In the genomic region with DNA sequence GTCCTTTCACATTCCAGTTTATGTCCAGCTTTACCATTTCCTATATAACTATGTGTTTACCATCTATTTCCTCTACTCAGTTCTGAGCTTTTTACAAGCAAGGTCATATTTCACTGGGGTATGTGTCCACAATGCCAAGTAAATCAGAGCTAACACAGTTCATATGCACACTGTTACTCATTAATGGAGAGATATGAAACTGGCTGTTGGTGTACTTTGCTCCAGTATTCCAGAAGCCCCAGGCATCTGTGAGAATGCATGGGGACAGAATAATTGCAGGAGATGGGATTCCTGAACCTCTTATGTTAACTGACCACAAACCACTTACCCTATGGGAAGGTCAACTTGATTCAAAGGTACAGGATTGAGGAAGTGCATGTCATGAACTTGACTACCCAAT, we compare ENCODE assay signal across 26 mouse cellular contexts.
DNase-seq lines count a peak whose midpoint lies in the region; ATAC-seq and TF ChIP-seq lines count a peak whose summit lies in the region.
"Had no signal": no experiment of that assay in that cellular context is flagged by ENCODE, and none has a peak within 500 bp of the region (broad histone marks: within the 10 kb centered on the region; RNA-seq: fewer than 3 reads in every experiment).

No protein-coding gene starts in this region.

- H3K36me3 ChIP-seq in kidney, adult 2 months (ENCODE audit: control insufficient read depth, insufficient read depth, low read length): no peaks in the 10 kb centered on the region
- no peaks in the 10 kb centered on the region for H3K36me3 ChIP-seq in stomach, embryonic 14.5 days (ENCODE audit: control insufficient read depth, insufficient read depth, low read length)
- no peaks in the 10 kb centered on the region for H3K36me3 ChIP-seq in stomach, postnatal 0 days (ENCODE audit: control insufficient read depth, insufficient read depth, low read length)
- no peaks in the 10 kb centered on the region for H3K36me3 ChIP-seq in hindbrain, embryonic 13.5 days
- H3K36me3 ChIP-seq: embryonic facial prominence, embryonic 10.5 days; embryonic facial prominence, embryonic 13.5 days; forebrain, embryonic 12.5 days; forebrain, embryonic 15.5 days; heart, embryonic 12.5 days; heart, embryonic 15.5 days; hindbrain, embryonic 10.5 days had no signal

- H3K4me2 ChIP-seq in stomach, embryonic 14.5 days (replicated peaks; ENCODE audit: low read depth, low read length): no peak overlapping the region
- no peak overlapping the region for H3K4me2 ChIP-seq in stomach, postnatal 0 days (replicated peaks; ENCODE audit: low read depth)
- no peak overlapping the region for H3K4me2 ChIP-seq in hindbrain, embryonic 13.5 days
- H3K4me2 ChIP-seq: embryonic facial prominence, embryonic 13.5 days; forebrain, embryonic 12.5 days; forebrain, embryonic 15.5 days; heart, embryonic 12.5 days; heart, embryonic 15.5 days; hindbrain, embryonic 14.5 days had no signal

- H3K9ac ChIP-seq in stomach, embryonic 14.5 days (replicated peaks; ENCODE audit: low read depth, low read length): no peak overlapping the region
- H3K9ac ChIP-seq in stomach, postnatal 0 days (ENCODE audit: low read length): no peak overlapping the region
- H3K9ac ChIP-seq in hindbrain, embryonic 13.5 days: no peak overlapping the region
- H3K9ac ChIP-seq: embryonic facial prominence, embryonic 13.5 days; forebrain, embryonic 12.5 days; forebrain, embryonic 15.5 days; heart, embryonic 12.5 days; heart, embryonic 15.5 days; hindbrain, embryonic 14.5 days had no signal

- H3K27me3 ChIP-seq in kidney, adult 2 months (replicated peaks; ENCODE audit: control insufficient read depth, insufficient read depth, low read length): no peaks in the 10 kb centered on the region
- H3K27me3 ChIP-seq in stomach, embryonic 14.5 days (ENCODE audit: control insufficient read depth, insufficient read depth, low read length): no peaks in the 10 kb centered on the region
- H3K27me3 ChIP-seq in stomach, postnatal 0 days (ENCODE audit: control insufficient read depth, insufficient read depth, low read length): no peaks in the 10 kb centered on the region
- no peaks in the 10 kb centered on the region for H3K27me3 ChIP-seq in hindbrain, embryonic 13.5 days
- H3K27me3 ChIP-seq: embryonic facial prominence, embryonic 13.5 days; forebrain, embryonic 12.5 days; forebrain, embryonic 15.5 days; heart, embryonic 12.5 days; heart, embryonic 15.5 days had no signal

- TF ChIP-seq POLR2A in kidney, adult 2 months (IDR thresholded peaks at IDR 0.05; ENCODE audit: low read depth, low read length): no peak

- no peak for TF ChIP-seq EP300 in stomach, postnatal 0 days (optimal IDR thresholded peaks at IDR 0.05)

- no peak overlapping the region for H3K27ac ChIP-seq in kidney, adult 2 months (ENCODE audit: insufficient read depth, low read depth, low read length)
- H3K27ac ChIP-seq in stomach, embryonic 14.5 days (ENCODE audit: low read length): no peak overlapping the region
- no peak overlapping the region for H3K27ac ChIP-seq in stomach, postnatal 0 days (replicated peaks)
- no peak overlapping the region for H3K27ac ChIP-seq in hindbrain, embryonic 13.5 days
- H3K27ac ChIP-seq: embryonic facial prominence, embryonic 10.5 days; embryonic facial prominence, embryonic 13.5 days; forebrain, embryonic 12.5 days; forebrain, embryonic 15.5 days; heart, embryonic 15.5 days; hindbrain, embryonic 10.5 days; hindbrain, embryonic 14.5 days had no signal

- peak; percentile 69; the same call in 1 of the 2 replicates for ATAC-seq in stomach, embryonic 14.5 days (ENCODE audit: insufficient number of reproducible peaks, insufficient read depth, low FRiP score, low read depth)
- ATAC-seq in stomach, postnatal 0 days (ENCODE audit: low FRiP score, low TSS enrichment): no peak
- ATAC-seq in megakaryocyte, adult 5-6 weeks (ENCODE audit: poor library complexity, severe bottlenecking): peak; percentile 21; the same call in 1 of the 2 replicates
- no peak for ATAC-seq in hindbrain, embryonic 13.5 days (ENCODE audit: low FRiP score)
- ATAC-seq: forebrain, embryonic 15.5 days had no signal

- H3K4me3 ChIP-seq in kidney, adult 2 months (ENCODE audit: insufficient read depth, low read depth, low read length): no peak overlapping the region
- no peak overlapping the region for H3K4me3 ChIP-seq in stomach, embryonic 14.5 days (ENCODE audit: low read depth, low read length)
- no peak overlapping the region for H3K4me3 ChIP-seq in stomach, postnatal 0 days (ENCODE audit: low read depth, low read length)
- H3K4me3 ChIP-seq in hindbrain, embryonic 13.5 days: no peak overlapping the region
- H3K4me3 ChIP-seq: embryonic facial prominence, embryonic 10.5 days; embryonic facial prominence, embryonic 13.5 days; erythroblast, embryonic 14.5 days; forebrain, embryonic 12.5 days; forebrain, embryonic 15.5 days; heart, embryonic 12.5 days; heart, embryonic 15.5 days; hindbrain, embryonic 10.5 days had no signal

- no peaks in the 10 kb centered on the region for H3K4me1 ChIP-seq in kidney, adult 2 months (ENCODE audit: control insufficient read depth, insufficient read depth, low read length)
- no peaks in the 10 kb centered on the region for H3K4me1 ChIP-seq in stomach, embryonic 14.5 days (ENCODE audit: control insufficient read depth, insufficient read depth, low read length)
- H3K4me1 ChIP-seq in stomach, postnatal 0 days (replicated peaks; ENCODE audit: control insufficient read depth, insufficient read depth): no peaks in the 10 kb centered on the region
- H3K4me1 ChIP-seq in hindbrain, embryonic 13.5 days (replicated peaks): no peaks in the 10 kb centered on the region
- H3K4me1 ChIP-seq: embryonic facial prominence, embryonic 10.5 days; embryonic facial prominence, embryonic 13.5 days; forebrain, embryonic 12.5 days; heart, embryonic 12.5 days; heart, embryonic 15.5 days; hindbrain, embryonic 10.5 days had no signal

- no peak for TF ChIP-seq CTCF in kidney, adult 2 months (conservative IDR thresholded peaks at IDR 0.05; ENCODE audit: insufficient read depth, insufficient read length, low read depth, low read length)
- no peak for TF ChIP-seq CTCF in stomach, postnatal 0 days (IDR thresholded peaks at IDR 0.05; ENCODE audit: low read depth)

- peak; percentile 0 for DNase-seq in kidney, adult 2 months
- DNase-seq in kidney, adult 8-10 months: no peak
- DNase-seq in stomach, postnatal 0 days (ENCODE audit: low spot score): no peak
- no peak for DNase-seq in embryo, embryonic 10.5 days (ENCODE audit: low spot score)
- DNase-seq: adrenal gland, postnatal 10 days; cerebellum, adult 11 months; cerebellum, adult 2 months; cerebellum, adult 9-11 months; cerebellum, postnatal 25 days; embryo, embryonic 11 days; gastrocnemius, postnatal 25 days; heart, adult 18-20 months; heart, postnatal 10 days; heart, postnatal 36 days had no signal

- H3K9me3 ChIP-seq in stomach, embryonic 14.5 days (ENCODE audit: control insufficient read depth, low read depth, low read length): no peaks in the 10 kb centered on the region
- H3K9me3 ChIP-seq in stomach, postnatal 0 days (ENCODE audit: control insufficient read depth, low read length): no peaks in the 10 kb centered on the region
- no peaks in the 10 kb centered on the region for H3K9me3 ChIP-seq in hindbrain, embryonic 13.5 days
- H3K9me3 ChIP-seq: embryonic facial prominence, embryonic 10.5 days; embryonic facial prominence, embryonic 13.5 days; forebrain, embryonic 12.5 days; forebrain, embryonic 15.5 days; heart, embryonic 12.5 days; heart, embryonic 15.5 days; hindbrain, embryonic 10.5 days had no signal

Comparison
In these comparisons a context has a peak if more than half of its experiments do, and no peak if none do; other contexts are left out.
1. ATAC-seq: peak in stomach, embryonic 14.5 days (single experiment) and megakaryocyte, adult 5-6 weeks (single experiment); none in stomach, postnatal 0 days (single experiment) and hindbrain, embryonic 13.5 days (single experiment).